Mouse (Mus musculus) liver, embryonic 14.5 days (tissue): ENCODE measurements around the gene Adam23. TPM values are rescaled to one million over a fixed set of nuclear protein-coding genes. Genes with fewer than 3 reads are reported as not detected.

Experiments used
- ATAC-seq: fragments of 200-750 bp; cut with Nextera tagmentation; 2 replicates; pipeline ENCODE4 v1.8.0; 2017; ENCODE audit warnings: moderate number of reproducible peaks, mild to moderate bottlenecking, moderate library complexity; ENCODE audit not compliant: insufficient read depth
- DNase-seq, 3 experiments: peaks; one replicate each; pipeline ENCODE4 v3.0.0-alpha.2; 2012 to 2013; ENCODE audit warnings: low read depth in 3 of 3, low spot score in 3 of 3
- H3K27ac ChIP-seq: fragments of 300-500 bp; sonication (generic); 2 replicates; pipeline ENCODE4 v1.5.1; 2014; ENCODE audit warnings: moderate library complexity, mild to moderate bottlenecking, control low read depth, inconsistent platforms
- H3K27me3 ChIP-seq: fragments of 300-500 bp; sonication (generic); 2 replicates; pipeline ENCODE4 v1.6.1; 2014; ENCODE audit warnings: mild to moderate bottlenecking, low read length, moderate library complexity; ENCODE audit not compliant: control insufficient read depth, insufficient read depth
- H3K36me3 ChIP-seq: fragments of 300-500 bp; sonication (generic); replicated peaks from 2 replicates; pipeline ENCODE4 v1.6.1; 2014; ENCODE audit warnings: low read depth; ENCODE audit not compliant: control insufficient read depth, insufficient read depth
- H3K4me1 ChIP-seq, 2 experiments: fragments of 200-500 bp in 1 of 2; fragments of 300-500 bp in 1 of 2; sonication (generic) in 1 of 2; replicated peaks; 2 replicates each; pipeline ENCODE4 v1.6.1; 2012 to 2014; ENCODE audit warnings: antibody characterized with exemption in 1 of 2, inconsistent platforms in 1 of 2, low read length in 1 of 2; ENCODE audit not compliant: control insufficient read depth in 2 of 2, insufficient read depth in 2 of 2
- H3K4me2 ChIP-seq: fragments of 300-500 bp; sonication (generic); 2 replicates; pipeline ENCODE4 v1.6.1; 2014; ENCODE audit warnings: low read depth, mild to moderate bottlenecking, control low read depth, moderate library complexity
- H3K4me3 ChIP-seq, 2 experiments: fragments of 200-500 bp in 1 of 2; fragments of 300-500 bp in 1 of 2; sonication (generic) in 1 of 2; 2 replicates each; pipeline ENCODE4 v1.5.1; 2012 to 2014; ENCODE audit warnings: low read depth in 2 of 2, low read length in 2 of 2, mild to moderate bottlenecking in 2 of 2, control low read depth in 1 of 2, inconsistent platforms in 1 of 2, moderate library complexity in 1 of 2; ENCODE audit not compliant: insufficient read depth in 1 of 2
- H3K9ac ChIP-seq: fragments of 300-500 bp; sonication (generic); replicated peaks from 2 replicates; pipeline ENCODE4 v1.6.1; 2014; ENCODE audit warnings: mild to moderate bottlenecking, control low read depth, moderate library complexity
- H3K9me3 ChIP-seq: fragments of 300-500 bp; sonication (generic); 2 replicates; pipeline ENCODE4 v1.6.1; 2016; ENCODE audit warnings: low read length, mixed read lengths; ENCODE audit not compliant: control insufficient read depth
- CTCF ChIP-seq: IDR thresholded peaks from 2 replicates; pipeline ENCODE4 v1.5.1; 2016; ENCODE audit warnings: antibody characterized with exemption, low read depth, control low read depth
- EP300 ChIP-seq: IDR thresholded peaks from 2 replicates; pipeline ENCODE4 v1.6.1; 2016; ENCODE audit warnings: antibody characterized with exemption, low read depth
- WGBS: fragments of 180-500 bp; shearing (Covaris S2); extraction: QIAGEN DNeasy Blood & Tissue Kit; methylation state at CpG from one replicate; pipeline ENCODE4 v1.1.7; 2014; ENCODE audit not compliant: insufficient replicate concordance; 5-methylcytosine and 5-hydroxymethylcytosine counted together
- polyA plus RNA-seq, 2 experiments: library from polyadenylated mRNA; depleted of rRNA in 1 of 2; stranded (reverse) in 1 of 2; unstranded in 1 of 2; fragments of >200 nt; fragmentation: Nextera tagmentation in 1 of 2; extraction: Ambion mirVana in 1 of 2; gene quantifications; 2 replicates each; pipeline versions ENCODE4 v1.2.1 to v1.2.3; 2012 to 2014

Adam23 gene
- polyA plus RNA-seq, 2 experiments, result 0.24 to 0.36 TPM

GRCm38 (mm10) chr1:63511416-63511815 lies 65.7 kb downstream of the Adam23 start:
- DNase-seq, result no peak
- H3K9ac ChIP-seq, result no peak overlapping the region
- no peak overlapping the region for H3K27ac ChIP-seq
- ATAC-seq, result no peak
- TF ChIP-seq CTCF, result no peak
- no peak for TF ChIP-seq EP300
- H3K27me3 ChIP-seq, result no peaks in the 10 kb centered on the region
- H3K36me3 ChIP-seq, result no peaks in the 10 kb centered on the region
- no peaks in the 10 kb centered on the region for H3K9me3 ChIP-seq
- H3K4me3 ChIP-seq, result no peak overlapping the region
- H3K4me2 ChIP-seq, result no peak overlapping the region
- H3K4me1 ChIP-seq, result no peaks in the 10 kb centered on the region
- WGBS, result 44% methylated on average over 3 of the region's 3 CpGs

GRCm38 (mm10) chr1:63517800-63518199 lies 72.1 kb downstream of the Adam23 start:
- H3K27me3 ChIP-seq, result no peaks in the 10 kb centered on the region

DNA sequence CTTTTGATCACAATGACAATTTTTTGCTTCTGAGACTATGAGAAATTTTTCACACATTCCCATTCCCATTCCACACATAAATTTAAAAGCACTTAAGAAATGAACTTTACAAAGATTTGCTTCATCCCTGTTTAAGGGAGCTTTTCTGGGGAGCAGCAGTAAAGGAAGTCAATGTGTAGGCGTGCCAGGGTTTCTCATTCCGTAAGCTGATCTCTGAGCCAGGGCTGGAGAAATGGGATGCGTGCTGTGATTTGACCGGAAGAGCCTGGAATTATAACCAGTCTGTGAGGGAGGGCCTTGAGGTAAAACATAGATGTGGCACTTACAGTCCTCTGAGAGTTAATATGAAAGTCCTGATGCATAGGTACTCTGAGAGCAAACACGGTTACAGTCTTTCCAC lies 73.1 kb downstream of the Adam23 start:
- Histone ChIP-seq H3K9ac (no peak overlapping the region), H3K4me2 (no peak overlapping the region), H3K27ac (no peak overlapping the region), H3K4me3 (no peak overlapping the region), H3K4me1 (no peaks in the 10 kb centered on the region), H3K9me3 (no peaks in the 10 kb centered on the region), H3K27me3 (no peaks in the 10 kb centered on the region), H3K36me3 (no peaks in the 10 kb centered on the region)
- 60% methylated on average over 5 of the region's 5 CpGs for WGBS
- no peak for DNase-seq
- no peak for TF ChIP-seq CTCF
- TF ChIP-seq EP300, result no peak
- no peak for ATAC-seq

More at GRCm38 (mm10) chr1:63517800-63518199, 72.1 kb downstream of the Adam23 start:
- Histone ChIP-seq H3K27ac (no peak overlapping the region), H3K9ac (no peak overlapping the region), H3K36me3 (no peaks in the 10 kb centered on the region), H3K4me2 (no peak overlapping the region), H3K4me1 (no peaks in the 10 kb centered on the region), H3K9me3 (no peaks in the 10 kb centered on the region), H3K4me3 (no peak overlapping the region)
- WGBS, result 73% methylated on average over 11 of the region's 11 CpGs
- TF ChIP-seq CTCF (no peak), EP300 (no peak)
- ATAC-seq, result no peak
- no peak for DNase-seq

GRCm38 (mm10) chr1:63529901-63530300 lies 84.2 kb downstream of the Adam23 start:
- H3K27me3 ChIP-seq, result no peaks in the 10 kb centered on the region
- no peak for ATAC-seq
- no peak overlapping the region for H3K4me3 ChIP-seq
- DNase-seq, result no peak
- no peak overlapping the region for H3K4me2 ChIP-seq
- H3K36me3 ChIP-seq, result no peaks in the 10 kb centered on the region
- H3K4me1 ChIP-seq, result no peaks in the 10 kb centered on the region
- WGBS, result 67% methylated on average over 9 of the region's 9 CpGs
- no peak overlapping the region for H3K9ac ChIP-seq
- no peaks in the 10 kb centered on the region for H3K9me3 ChIP-seq
- no peak overlapping the region for H3K27ac ChIP-seq
- no peak for TF ChIP-seq CTCF
- no peak for TF ChIP-seq EP300

DNA sequence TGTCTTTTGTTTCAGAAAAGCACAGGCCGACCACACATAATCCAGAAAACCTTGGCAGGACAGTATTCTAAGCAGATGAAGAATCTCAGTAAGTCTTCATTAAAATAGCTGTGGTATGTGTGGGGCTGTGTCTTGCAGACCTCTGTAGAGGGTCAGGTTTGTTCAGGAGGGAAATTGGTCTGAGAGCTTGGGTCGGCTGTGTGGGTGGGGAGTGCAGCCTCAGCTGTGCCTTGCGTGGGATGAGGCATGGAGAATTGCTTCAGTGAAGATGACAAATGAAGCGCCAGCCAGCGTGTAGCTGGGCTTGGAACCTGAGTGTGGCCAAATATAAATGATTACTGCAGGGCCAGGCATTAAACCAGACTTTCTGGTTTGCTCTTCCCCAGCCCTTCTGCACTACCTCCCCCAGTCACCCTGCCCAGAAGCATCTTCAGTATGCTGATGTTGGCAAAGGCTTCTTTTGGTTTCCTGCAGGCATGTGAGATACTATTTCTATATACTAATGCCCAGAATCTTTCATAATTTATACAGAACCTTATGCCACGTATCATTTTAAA lies 88.7 kb downstream of the Adam23 start:
- no peak overlapping the region for H3K9ac ChIP-seq
- no peak overlapping the region for H3K4me2 ChIP-seq
- H3K9me3 ChIP-seq, result no peaks in the 10 kb centered on the region
- WGBS, result 56% methylated on average over 6 of the region's 6 CpGs
- no peaks in the 10 kb centered on the region for H3K36me3 ChIP-seq
- no peaks in the 10 kb centered on the region for H3K4me1 ChIP-seq
- H3K4me3 ChIP-seq, result no peak overlapping the region
- DNase-seq, result no peak
- H3K27ac ChIP-seq, result no peak overlapping the region
- no peak for TF ChIP-seq EP300
- no peak for TF ChIP-seq CTCF
- no peak for ATAC-seq
- H3K27me3 ChIP-seq, result no peaks in the 10 kb centered on the region
